Mouse (Mus musculus): Measurements from ENCODE around the gene Ppp4r3b.

DNA sequence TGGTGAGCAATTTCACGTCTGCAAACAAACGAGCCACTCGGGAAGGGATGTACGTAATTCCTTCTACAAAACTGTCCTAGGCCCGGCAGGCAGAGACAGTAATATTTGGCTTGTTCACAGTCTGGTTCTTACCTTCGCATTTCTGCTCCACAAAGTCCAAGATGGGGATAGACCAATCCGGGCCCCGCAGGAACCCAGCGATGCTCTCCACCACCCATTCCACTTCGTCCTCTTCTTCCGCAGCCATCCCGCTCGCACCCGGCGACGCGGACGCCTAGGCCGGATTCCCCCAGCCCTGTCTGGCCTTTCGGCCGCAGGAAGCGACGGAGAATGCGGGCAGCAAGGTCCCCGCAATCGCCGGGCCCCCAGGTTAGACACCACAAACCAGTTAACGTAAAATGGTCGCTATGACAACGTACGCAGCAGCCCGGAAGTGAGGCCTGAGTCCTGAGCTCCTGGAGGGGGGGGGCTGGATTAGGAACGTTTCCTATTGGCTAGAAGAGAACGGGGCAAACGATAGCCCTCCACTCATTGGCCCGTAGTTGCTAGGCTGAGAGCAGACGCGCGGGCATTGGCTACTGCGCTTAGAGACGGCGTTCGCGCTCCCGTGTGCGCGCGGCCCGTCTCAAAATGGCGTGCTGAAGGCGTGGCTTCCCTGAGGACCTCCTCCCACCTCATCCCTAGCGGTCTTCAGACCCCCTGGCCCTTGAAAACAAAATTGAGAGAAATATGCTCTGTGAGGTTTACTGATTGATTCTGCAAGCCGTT, 74.4 kb downstream of the Ppp4r3b start, which contains the start of gene Cfap36:
- no peak for TF ChIP-seq CTCF (IDR thresholded peaks at IDR 0.05; ENCODE audit: insufficient read depth, low read length)
- TF ChIP-seq POLR2A (IDR thresholded peaks at IDR 0.05; ENCODE audit: borderline replicate concordance, extremely low read depth, low read depth, low read length) = no peak
